Mouse (Mus musculus): ENCODE measurements around the gene Nol11. TPM values are rescaled to one million over a fixed set of nuclear protein-coding genes. Genes with fewer than 3 reads are reported as not detected.
"Not testable (repeated sequence)": the region's sequence is repeated elsewhere in the genome, so short reads cannot be mapped to it uniquely, and the experiment has no call there.

Gene Nol11
- polyA plus RNA-seq, 1 experiment from 2014 or later, result 43.0 TPM

- H3K27me3 ChIP-seq (ENCODE audit: control insufficient read depth, insufficient read depth, low read length), result no peaks in the 10 kb centered on the region
- no peak for ATAC-seq (ENCODE audit: insufficient number of reproducible peaks, insufficient read depth, low FRiP score, low read depth)
- H3K4me3 ChIP-seq (ENCODE audit: control insufficient read depth in 1 of 2, insufficient read depth in 1 of 2, low read depth in 1 of 2, low read length in 2 of 2), result peak overlapping the region; percentile 89 to 92
- H3K4me1 ChIP-seq (ENCODE audit: control insufficient read depth in 2 of 2, insufficient read depth in 2 of 2, low read length in 2 of 2), result peaks cover 2 to 15% of the 10 kb centered on the region in 2 experiments; a peak in 3 of 4 replicates
- H3K4me2 ChIP-seq (ENCODE audit: low read length), result peak overlapping the region; percentile 94
- peak overlapping the region in 1 of 2 experiments; percentile 98; a peak in 2 of 4 replicates for H3K27ac ChIP-seq (replicated peaks in 1 of 2; ENCODE audit: control insufficient read depth in 1 of 2, insufficient read depth in 1 of 2, low read depth in 2 of 2, low read length in 2 of 2)
- no peaks in the 10 kb centered on the region for H3K9me3 ChIP-seq (ENCODE audit: control insufficient read depth, low read length)
- H3K36me3 ChIP-seq (ENCODE audit: control insufficient read depth, insufficient read depth, low read length), result 0 out of 2 replicates have a peak, but pooled peaks cover 2% of the 10 kb centered on the region
- WGBS, result 2% methylated on average over 18 of the region's 18 CpGs
- H3K9ac ChIP-seq (ENCODE audit: low read length), result peak overlapping the region; percentile 97
Measured at GRCm38 (mm10) chr11:107130221-107130788, 58.9 kb downstream of the Nol11 start.

GRCm38 (mm10) chr11:107129641-107130040 is 59.5 kb downstream of the Nol11 start:
- Histone ChIP-seq H3K4me2 (ENCODE audit: low read length) (peak overlapping the region; percentile 94), H3K4me3 (ENCODE audit: control insufficient read depth in 1 of 2, insufficient read depth in 1 of 2, low read depth in 1 of 2, low read length in 2 of 2) (peak overlapping the region in 1 of 2 experiments; percentile 89; a peak in 2 of 4 replicates), H3K9ac (ENCODE audit: low read length) (peak overlapping the region; percentile 97), H3K27me3 (ENCODE audit: control insufficient read depth, insufficient read depth, low read length) (no peaks in the 10 kb centered on the region), H3K9me3 (ENCODE audit: control insufficient read depth, low read length) (no peaks in the 10 kb centered on the region), H3K4me1 (ENCODE audit: control insufficient read depth in 2 of 2, insufficient read depth in 2 of 2, low read length in 2 of 2) (peaks cover 5 to 20% of the 10 kb centered on the region in 2 experiments), H3K36me3 (ENCODE audit: control insufficient read depth, insufficient read depth, low read length) (0 out of 2 replicates have a peak, but pooled peaks cover 2% of the 10 kb centered on the region), H3K27ac (replicated peaks in 1 of 2; ENCODE audit: control insufficient read depth in 1 of 2, insufficient read depth in 1 of 2, low read depth in 2 of 2, low read length in 2 of 2) (no peak overlapping the region)
- 27% methylated on average over 2 of the region's 2 CpGs for WGBS
- ATAC-seq (ENCODE audit: insufficient number of reproducible peaks, insufficient read depth, low FRiP score, low read depth), result no peak

- not testable (repeated sequence) for H3K27ac ChIP-seq (replicated peaks in 1 of 2; ENCODE audit: control insufficient read depth in 1 of 2, insufficient read depth in 1 of 2, low read depth in 2 of 2, low read length in 2 of 2); H3K4me2 ChIP-seq (ENCODE audit: low read length); H3K27me3 ChIP-seq (ENCODE audit: control insufficient read depth, insufficient read depth, low read length); ATAC-seq (ENCODE audit: insufficient number of reproducible peaks, insufficient read depth, low FRiP score, low read depth); H3K9ac ChIP-seq (ENCODE audit: low read length); H3K4me3 ChIP-seq (ENCODE audit: control insufficient read depth in 1 of 2, insufficient read depth in 1 of 2, low read depth in 1 of 2, low read length in 2 of 2); H3K9me3 ChIP-seq (ENCODE audit: control insufficient read depth, low read length); H3K36me3 ChIP-seq (ENCODE audit: control insufficient read depth, insufficient read depth, low read length)
- 96% methylated on average over 1 of the region's 2 CpGs for WGBS
- H3K4me1 ChIP-seq (ENCODE audit: control insufficient read depth in 2 of 2, insufficient read depth in 2 of 2, low read length in 2 of 2), result peaks cover 8 to 28% of the 10 kb centered on the region in 2 experiments
Measured at GRCm38 (mm10) chr11:107126716-107127115, 62.5 kb downstream of the Nol11 start.

- H3K27ac ChIP-seq (replicated peaks in 1 of 2; ENCODE audit: control insufficient read depth in 1 of 2, insufficient read depth in 1 of 2, low read depth in 2 of 2, low read length in 2 of 2), result no peak overlapping the region
- ATAC-seq (ENCODE audit: insufficient number of reproducible peaks, insufficient read depth, low FRiP score, low read depth), result no peak
- H3K9ac ChIP-seq (ENCODE audit: low read length), result no peak overlapping the region
- peaks cover 8 to 28% of the 10 kb centered on the region in 2 experiments for H3K4me1 ChIP-seq (ENCODE audit: control insufficient read depth in 2 of 2, insufficient read depth in 2 of 2, low read length in 2 of 2)
- H3K27me3 ChIP-seq (ENCODE audit: control insufficient read depth, insufficient read depth, low read length), result no peaks in the 10 kb centered on the region
- H3K9me3 ChIP-seq (ENCODE audit: control insufficient read depth, low read length), result no peaks in the 10 kb centered on the region
- no peak overlapping the region for H3K4me2 ChIP-seq (ENCODE audit: low read length)
- WGBS, result 78% methylated on average over 4 of the region's 4 CpGs
- H3K4me3 ChIP-seq (ENCODE audit: control insufficient read depth in 1 of 2, insufficient read depth in 1 of 2, low read depth in 1 of 2, low read length in 2 of 2), result no peak overlapping the region
- 0 out of 2 replicates have a peak, but pooled peaks cover 2% of the 10 kb centered on the region for H3K36me3 ChIP-seq (ENCODE audit: control insufficient read depth, insufficient read depth, low read length)
Measured at GRCm38 (mm10) chr11:107125011-107125410, 64.2 kb downstream of the Nol11 start.

- peak overlapping the region; percentile 3 to 12; a peak in 1 of 4 replicates for H3K27ac ChIP-seq (replicated peaks in 1 of 2; ENCODE audit: control insufficient read depth in 1 of 2, insufficient read depth in 1 of 2, low read depth in 2 of 2, low read length in 2 of 2)
- H3K4me1 ChIP-seq (ENCODE audit: control insufficient read depth in 2 of 2, insufficient read depth in 2 of 2, low read length in 2 of 2), result peaks cover 8 to 21% of the 10 kb centered on the region in 2 experiments
- peak overlapping the region; percentile 14; the same call in 1 of the 2 replicates for H3K4me2 ChIP-seq (ENCODE audit: low read length)
- no peaks in the 10 kb centered on the region for H3K9me3 ChIP-seq (ENCODE audit: control insufficient read depth, low read length)
- no peaks in the 10 kb centered on the region for H3K27me3 ChIP-seq (ENCODE audit: control insufficient read depth, insufficient read depth, low read length)
- H3K36me3 ChIP-seq (ENCODE audit: control insufficient read depth, insufficient read depth, low read length), result 0 out of 2 replicates have a peak, but pooled peaks cover 2% of the 10 kb centered on the region
- peak; percentile 32; the same call in 1 of the 2 replicates for ATAC-seq (ENCODE audit: insufficient number of reproducible peaks, insufficient read depth, low FRiP score, low read depth)
- no peak overlapping the region for H3K9ac ChIP-seq (ENCODE audit: low read length)
- H3K4me3 ChIP-seq (ENCODE audit: control insufficient read depth in 1 of 2, insufficient read depth in 1 of 2, low read depth in 1 of 2, low read length in 2 of 2), result no peak overlapping the region
- 14% methylated on average over 7 of the region's 7 CpGs for WGBS
Measured at GRCm38 (mm10) chr11:107124327-107124731, 64.9 kb downstream of the Nol11 start.

GRCm38 (mm10) chr11:107117789-107118188 is 71.4 kb downstream of the Nol11 start:
- Histone ChIP-seq H3K4me1 (ENCODE audit: control insufficient read depth in 2 of 2, insufficient read depth in 2 of 2, low read length in 2 of 2) (peaks cover 6 to 23% of the 10 kb centered on the region in 2 experiments), H3K4me2 (ENCODE audit: low read length) (no peak overlapping the region), H3K27ac (replicated peaks in 1 of 2; ENCODE audit: control insufficient read depth in 1 of 2, insufficient read depth in 1 of 2, low read depth in 2 of 2, low read length in 2 of 2) (no peak overlapping the region), H3K27me3 (ENCODE audit: control insufficient read depth, insufficient read depth, low read length) (no peaks in the 10 kb centered on the region), H3K4me3 (ENCODE audit: control insufficient read depth in 1 of 2, insufficient read depth in 1 of 2, low read depth in 1 of 2, low read length in 2 of 2) (no peak overlapping the region), H3K9me3 (ENCODE audit: control insufficient read depth, low read length) (no peaks in the 10 kb centered on the region), H3K36me3 (ENCODE audit: control insufficient read depth, insufficient read depth, low read length) (no peaks in the 10 kb centered on the region), H3K9ac (ENCODE audit: low read length) (no peak overlapping the region)
- 70% methylated on average over 12 of the region's 12 CpGs for WGBS
- no peak for ATAC-seq (ENCODE audit: insufficient number of reproducible peaks, insufficient read depth, low FRiP score, low read depth)

All from heart, embryonic 14.5 days (tissue).